Mouse (Mus musculus) heart, adult 2 months (tissue): ENCODE measurements at regions not wholly inside any gene's neighbourhood (a gene's known extent, or its start where the extent isn't known, plus 50 kb on each side); places are given as distances from the start of the nearest gene placed in this dataset.

Experiments used
- CTCF ChIP-seq: fragments of 200-600 bp; IDR thresholded peaks from 2 replicates; pipeline ENCODE4 v1.8.1; 2022; ENCODE audit warnings: antibody characterized with exemption, mild to moderate bottlenecking, moderate library complexity
- EP300 ChIP-seq: fragments of 200-500 bp; IDR thresholded peaks from 2 replicates; pipeline ENCODE4 v1.6.1; 2011; ENCODE audit warnings: low read depth, low read length, control low read depth; ENCODE audit not compliant: insufficient read depth
- POLR2A ChIP-seq: fragments of 200-500 bp; IDR thresholded peaks from 2 replicates; pipeline ENCODE4 v1.6.1; 2011; ENCODE audit warnings: mild to moderate bottlenecking, low read depth, low read length, control low read depth; ENCODE audit not compliant: insufficient read depth

- no peak for TF ChIP-seq CTCF
- no peak for TF ChIP-seq POLR2A
- no peak for TF ChIP-seq EP300
Measured at GRCm38 (mm10) chr8:10871451-10871850, 136.8 kb downstream of the Irs2 start.
